Mouse (Mus musculus): ENCODE results near the gene Arhgap32. TPM values are rescaled to one million over a fixed set of nuclear protein-coding genes. Genes with fewer than 3 reads are reported as not detected.
"Not testable (repeated sequence)": the region's sequence is repeated elsewhere in the genome, so short reads cannot be mapped to it uniquely, and the experiment has no call there.

The Arhgap32 gene
- polyA plus RNA-seq, 1 experiment, result 2.6 TPM

- Histone ChIP-seq H3K27ac (ENCODE audit: control insufficient read depth, insufficient read depth, low read depth, low read length, poor library complexity) (no peak overlapping the region), H3K4me3 (replicated peaks; ENCODE audit: control insufficient read depth, low read depth, low read length) (no peak overlapping the region), H3K4me1 (ENCODE audit: control insufficient read depth, insufficient read depth, low read length) (peaks cover 2% of the 10 kb centered on the region; the same call in 1 of the 2 replicates)
- no peak for TF ChIP-seq POLR2A (IDR thresholded peaks at IDR 0.05; ENCODE audit: borderline replicate concordance, control insufficient read depth, low read depth, low read length)
- TF ChIP-seq CTCF (IDR thresholded peaks at IDR 0.05; ENCODE audit: control insufficient read depth, insufficient read depth, low read length), result no peak
Observed at GRCm38 (mm10) chr9:32118433-32118832, 2.5 kb downstream of the Arhgap32 start.

- 89% methylated on average over 6 of the region's 6 CpGs for WGBS
- H3K4me3 ChIP-seq (replicated peaks; ENCODE audit: control insufficient read depth, low read depth, low read length), result no peak overlapping the region
- H3K27ac ChIP-seq (ENCODE audit: control insufficient read depth, insufficient read depth, low read depth, low read length, poor library complexity), result no peak overlapping the region
- no peak for TF ChIP-seq POLR2A (IDR thresholded peaks at IDR 0.05; ENCODE audit: borderline replicate concordance, control insufficient read depth, low read depth, low read length)
- no peak for TF ChIP-seq CTCF (IDR thresholded peaks at IDR 0.05; ENCODE audit: control insufficient read depth, insufficient read depth, low read length)
- peaks cover 2% of the 10 kb centered on the region; the same call in 1 of the 2 replicates for H3K4me1 ChIP-seq (ENCODE audit: control insufficient read depth, insufficient read depth, low read length)
Observed at GRCm38 (mm10) chr9:32119586-32119985, 3.6 kb downstream of the Arhgap32 start.

GRCm38 (mm10) chr9:32120162-32120561, 4.2 kb downstream of the Arhgap32 start:
- Histone ChIP-seq H3K4me1 (ENCODE audit: control insufficient read depth, insufficient read depth, low read length) (peaks cover 2% of the 10 kb centered on the region; the same call in 1 of the 2 replicates), H3K4me3 (replicated peaks; ENCODE audit: control insufficient read depth, low read depth, low read length) (no peak overlapping the region), H3K27ac (ENCODE audit: control insufficient read depth, insufficient read depth, low read depth, low read length, poor library complexity) (no peak overlapping the region)
- WGBS, result 71% methylated on average over 1 of the region's 1 CpGs
- no peak for TF ChIP-seq CTCF (IDR thresholded peaks at IDR 0.05; ENCODE audit: control insufficient read depth, insufficient read depth, low read length)
- no peak for TF ChIP-seq POLR2A (IDR thresholded peaks at IDR 0.05; ENCODE audit: borderline replicate concordance, control insufficient read depth, low read depth, low read length)

- not testable (repeated sequence) for H3K4me1 ChIP-seq (ENCODE audit: control insufficient read depth, insufficient read depth, low read length); H3K27ac ChIP-seq (ENCODE audit: control insufficient read depth, insufficient read depth, low read depth, low read length, poor library complexity); H3K4me3 ChIP-seq (replicated peaks; ENCODE audit: control insufficient read depth, low read depth, low read length)
- 87% methylated on average over 13 of the region's 13 CpGs for WGBS
Observed at GRCm38 (mm10) chr9:32121271-32121670, 5.3 kb downstream of the Arhgap32 start.

- H3K4me1 ChIP-seq (ENCODE audit: control insufficient read depth, insufficient read depth, low read length), result peaks cover 2% of the 10 kb centered on the region; the same call in 1 of the 2 replicates
- no peak for TF ChIP-seq POLR2A (IDR thresholded peaks at IDR 0.05; ENCODE audit: borderline replicate concordance, control insufficient read depth, low read depth, low read length)
- no peak for TF ChIP-seq CTCF (IDR thresholded peaks at IDR 0.05; ENCODE audit: control insufficient read depth, insufficient read depth, low read length)
- H3K27ac ChIP-seq (ENCODE audit: control insufficient read depth, insufficient read depth, low read depth, low read length, poor library complexity), result no peak overlapping the region
- H3K4me3 ChIP-seq (replicated peaks; ENCODE audit: control insufficient read depth, low read depth, low read length), result no peak overlapping the region
Observed at GRCm38 (mm10) chr9:32136195-32136594, 20.3 kb downstream of the Arhgap32 start.

GRCm38 (mm10) chr9:32136680-32137295, 20.9 kb downstream of the Arhgap32 start:
- peaks cover 2% of the 10 kb centered on the region; the same call in 1 of the 2 replicates for H3K4me1 ChIP-seq (ENCODE audit: control insufficient read depth, insufficient read depth, low read length)
- H3K4me3 ChIP-seq (replicated peaks; ENCODE audit: control insufficient read depth, low read depth, low read length), result no peak overlapping the region
- no peak overlapping the region for H3K27ac ChIP-seq (ENCODE audit: control insufficient read depth, insufficient read depth, low read depth, low read length, poor library complexity)
- TF ChIP-seq CTCF (IDR thresholded peaks at IDR 0.05; ENCODE audit: control insufficient read depth, insufficient read depth, low read length) (no peak), POLR2A (IDR thresholded peaks at IDR 0.05; ENCODE audit: borderline replicate concordance, control insufficient read depth, low read depth, low read length) (no peak)
- 81% methylated on average over 11 of the region's 11 CpGs for WGBS

GRCm38 (mm10) chr9:32137697-32138426, 21.9 kb downstream of the Arhgap32 start:
- TF ChIP-seq CTCF (IDR thresholded peaks at IDR 0.05; ENCODE audit: control insufficient read depth, insufficient read depth, low read length) (no peak), POLR2A (IDR thresholded peaks at IDR 0.05; ENCODE audit: borderline replicate concordance, control insufficient read depth, low read depth, low read length) (no peak)
- Histone ChIP-seq H3K4me3 (replicated peaks; ENCODE audit: control insufficient read depth, low read depth, low read length) (no peak overlapping the region), H3K4me1 (ENCODE audit: control insufficient read depth, insufficient read depth, low read length) (peaks cover 2% of the 10 kb centered on the region; the same call in 1 of the 2 replicates), H3K27ac (ENCODE audit: control insufficient read depth, insufficient read depth, low read depth, low read length, poor library complexity) (no peak overlapping the region)
- WGBS, result 78% methylated on average over 14 of the region's 14 CpGs

- 14% methylated on average over 5 of the region's 5 CpGs for WGBS
- Histone ChIP-seq H3K4me1 (ENCODE audit: control insufficient read depth, insufficient read depth, low read length) (peaks cover 3% of the 10 kb centered on the region; the same call in 1 of the 2 replicates), H3K27ac (ENCODE audit: control insufficient read depth, insufficient read depth, low read depth, low read length, poor library complexity) (no peak overlapping the region), H3K4me3 (replicated peaks; ENCODE audit: control insufficient read depth, low read depth, low read length) (no peak overlapping the region)
- TF ChIP-seq CTCF (IDR thresholded peaks at IDR 0.05; ENCODE audit: control insufficient read depth, insufficient read depth, low read length) (no peak), POLR2A (IDR thresholded peaks at IDR 0.05; ENCODE audit: borderline replicate concordance, control insufficient read depth, low read depth, low read length) (no peak)
Observed at GRCm38 (mm10) chr9:32138616-32139015, 22.7 kb downstream of the Arhgap32 start.

Data from bone marrow, adult 2 months (tissue).